In genomic region chr1:159182031-159182430, GRCm38 (mm10) we compare ENCODE assay signal across 28 mouse cellular contexts.
"Had no signal": no experiment of that assay in that cellular context is flagged by ENCODE, and none has a peak within 500 bp of the region (broad histone marks: within the 10 kb centered on the region; RNA-seq: fewer than 3 reads in every experiment).

No protein-coding gene starts in this region.

- H3K4me3 ChIP-seq: embryonic facial prominence, embryonic 10.5 days; embryonic facial prominence, embryonic 12.5 days; embryonic facial prominence, embryonic 13.5 days; embryonic facial prominence, embryonic 15.5 days; erythroblast, embryonic 14.5 days; forebrain, embryonic 10.5 days; forebrain, embryonic 12.5 days; forebrain, embryonic 13.5 days; forebrain, embryonic 15.5 days; gastrocnemius, adult 2 months; heart, adult 2 months had no signal

- H3K4me2 ChIP-seq: embryonic facial prominence, embryonic 12.5 days; embryonic facial prominence, embryonic 13.5 days; embryonic facial prominence, embryonic 15.5 days; forebrain, embryonic 12.5 days; forebrain, embryonic 13.5 days; forebrain, embryonic 15.5 days had no signal

- ATAC-seq: forebrain, embryonic 13.5 days; forebrain, embryonic 14.5 days; forebrain, embryonic 15.5 days; forebrain, embryonic 16.5 days; forebrain, postnatal 0 days had no signal

- H3K9ac ChIP-seq: embryonic facial prominence, embryonic 12.5 days; embryonic facial prominence, embryonic 13.5 days; embryonic facial prominence, embryonic 15.5 days; forebrain, embryonic 12.5 days; forebrain, embryonic 13.5 days; forebrain, embryonic 15.5 days; forebrain, postnatal 0 days had no signal

- H3K4me1 ChIP-seq: embryonic facial prominence, embryonic 10.5 days; embryonic facial prominence, embryonic 12.5 days; embryonic facial prominence, embryonic 13.5 days; embryonic facial prominence, embryonic 15.5 days; forebrain, embryonic 13.5 days; forebrain, embryonic 15.5 days had no signal

- H3K36me3 ChIP-seq: embryonic facial prominence, embryonic 10.5 days; embryonic facial prominence, embryonic 12.5 days; embryonic facial prominence, embryonic 13.5 days; embryonic facial prominence, embryonic 15.5 days; forebrain, embryonic 10.5 days; forebrain, embryonic 12.5 days; forebrain, embryonic 15.5 days had no signal

- H3K27ac ChIP-seq: embryonic facial prominence, embryonic 10.5 days; embryonic facial prominence, embryonic 12.5 days; embryonic facial prominence, embryonic 13.5 days; embryonic facial prominence, embryonic 15.5 days; forebrain, embryonic 10.5 days; forebrain, embryonic 12.5 days; forebrain, embryonic 13.5 days; forebrain, embryonic 15.5 days; gastrocnemius, adult 2 months; heart, adult 2 months had no signal

- H3K9me3 ChIP-seq: embryonic facial prominence, embryonic 10.5 days; embryonic facial prominence, embryonic 12.5 days; embryonic facial prominence, embryonic 13.5 days; embryonic facial prominence, embryonic 15.5 days; forebrain, embryonic 10.5 days; forebrain, embryonic 12.5 days; forebrain, embryonic 13.5 days; forebrain, embryonic 15.5 days had no signal

- H3K27me3 ChIP-seq: embryonic facial prominence, embryonic 12.5 days; embryonic facial prominence, embryonic 13.5 days; embryonic facial prominence, embryonic 15.5 days; forebrain, embryonic 12.5 days; forebrain, embryonic 13.5 days; forebrain, embryonic 15.5 days had no signal

- DNase-seq: cerebellum, adult 8-10 months; cerebellum, adult 9-10 months; cerebellum, adult 9-11 months; cerebellum, postnatal 10 days; cerebellum, postnatal 14 days; cerebellum, postnatal 25 days; cerebellum, postnatal 36 days; embryo, embryonic 11 days; forebrain, postnatal 0 days; gastrocnemius, adult 2 months; gastrocnemius, postnatal 10 days; gastrocnemius, postnatal 14 days; gastrocnemius, postnatal 25 days; gastrocnemius, postnatal 36 days; heart, adult 11 months; heart, adult 18-20 months; heart, adult 2 months had no signal
